Mouse (Mus musculus): ENCODE results near the gene Gm21988. TPM values are rescaled to one million over a fixed set of nuclear protein-coding genes. Genes with fewer than 3 reads are reported as not detected.

The Gm21988 gene
- polyA plus RNA-seq, 1 experiment from 2014 or later = 8.7 TPM

DNA sequence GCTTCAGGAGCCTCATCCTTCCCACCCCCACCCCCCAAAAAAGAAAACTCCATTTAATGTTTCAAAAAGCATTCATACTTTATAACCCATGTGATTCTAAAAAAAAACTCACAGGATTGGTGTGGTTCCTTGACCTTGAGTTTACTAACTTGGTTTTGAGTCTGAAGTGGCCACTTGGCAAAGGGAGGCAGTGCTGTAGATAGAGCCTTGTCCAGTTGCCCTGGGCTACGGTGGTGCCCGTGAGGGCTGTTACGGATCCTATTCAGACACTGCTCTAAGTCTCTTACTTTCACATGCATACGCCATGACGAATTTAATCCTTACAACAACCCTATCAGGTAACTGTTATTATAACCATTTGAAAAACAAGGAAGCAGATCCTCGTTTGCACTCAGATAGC is 27.7 kb downstream of the Gm21988 start:
- Histone ChIP-seq H3K9me3 (no peaks in the 10 kb centered on the region), H3K27me3 (ENCODE audit: insufficient read depth, poor library complexity, severe bottlenecking) (peaks cover 62% of the 10 kb centered on the region), H3K4me1 (peaks cover 22% of the 10 kb centered on the region), H3K27ac (no peak overlapping the region), H3K36me3 (0 out of 2 replicates have a peak, but pooled peaks cover 5% of the 10 kb centered on the region), H3K4me3 (no peak overlapping the region)
- 71% methylated on average over 6 of the region's 6 CpGs for WGBS
- DNase-seq (ENCODE audit: low spot score) = no peak

DNA sequence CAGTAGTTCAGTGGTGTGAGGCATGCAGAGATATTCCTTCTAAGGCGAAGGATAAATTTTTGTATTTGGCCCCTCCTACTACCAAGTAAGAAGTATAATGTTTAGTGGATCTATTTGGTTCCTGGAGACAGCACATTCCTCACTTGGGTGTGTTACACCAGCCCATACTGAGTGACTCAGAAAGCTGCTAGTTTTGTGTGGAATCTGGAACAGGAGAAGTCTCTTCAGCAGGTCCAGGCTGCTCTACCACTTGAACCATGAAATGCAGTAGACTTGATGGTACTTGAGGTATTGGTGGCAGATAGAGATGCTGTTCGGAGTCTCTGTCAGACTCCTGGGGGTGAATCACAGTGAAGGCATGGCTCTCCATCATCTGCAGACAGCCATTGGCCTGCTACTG is 28.9 kb downstream of the Gm21988 start:
- Histone ChIP-seq H3K27me3 (ENCODE audit: insufficient read depth, poor library complexity, severe bottlenecking) (peaks cover 57% of the 10 kb centered on the region), H3K4me3 (no peak overlapping the region), H3K4me1 (peaks cover 21% of the 10 kb centered on the region), H3K27ac (no peak overlapping the region), H3K9me3 (no peaks in the 10 kb centered on the region), H3K36me3 (no peaks in the 10 kb centered on the region)
- DNase-seq (ENCODE audit: low spot score) = no peak
- WGBS = 89% methylated on average over 2 of the region's 2 CpGs

GRCm38 (mm10) chr11:70208778-70209388 is 30.7 kb downstream of the Gm21988 start:
- no peak for DNase-seq (ENCODE audit: low spot score)
- Histone ChIP-seq H3K9me3 (no peaks in the 10 kb centered on the region), H3K36me3 (no peaks in the 10 kb centered on the region), H3K27ac (no peak overlapping the region), H3K4me3 (no peak overlapping the region), H3K27me3 (ENCODE audit: insufficient read depth, poor library complexity, severe bottlenecking) (peaks cover 53% of the 10 kb centered on the region), H3K4me1 (peaks cover 3% of the 10 kb centered on the region; the same call in 1 of the 2 replicates)
- WGBS = 65% methylated on average over 5 of the region's 5 CpGs

DNA sequence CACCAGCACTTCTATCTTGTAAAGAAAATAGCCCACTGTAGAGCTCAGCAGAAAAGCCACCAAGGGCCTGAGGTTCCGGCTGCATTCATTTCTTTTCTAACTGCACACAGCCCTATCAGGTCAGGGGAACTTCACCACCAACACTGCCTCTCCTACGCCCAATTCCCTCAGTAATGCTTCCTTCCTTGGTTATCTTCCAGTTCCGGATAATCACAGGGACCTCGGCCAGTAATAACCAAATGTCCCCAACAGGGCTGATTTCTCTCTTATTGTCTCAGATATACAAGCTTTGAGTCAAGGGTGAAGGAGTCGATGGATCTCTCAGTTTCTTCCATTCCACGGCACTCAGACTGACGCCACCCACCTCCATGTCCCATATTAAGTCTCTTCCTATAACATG is 32.3 kb downstream of the Gm21988 start:
- Histone ChIP-seq H3K4me1 (no peaks in the 10 kb centered on the region), H3K4me3 (no peak overlapping the region), H3K36me3 (no peaks in the 10 kb centered on the region), H3K9me3 (no peaks in the 10 kb centered on the region), H3K27ac (no peak overlapping the region), H3K27me3 (ENCODE audit: insufficient read depth, poor library complexity, severe bottlenecking) (peaks cover 47% of the 10 kb centered on the region)
- WGBS = 70% methylated on average over 7 of the region's 7 CpGs
- DNase-seq (ENCODE audit: low spot score) = no peak

GRCm38 (mm10) chr11:70206801-70207200 is 32.8 kb downstream of the Gm21988 start:
- WGBS = 75% methylated on average over 2 of the region's 2 CpGs

DNA sequence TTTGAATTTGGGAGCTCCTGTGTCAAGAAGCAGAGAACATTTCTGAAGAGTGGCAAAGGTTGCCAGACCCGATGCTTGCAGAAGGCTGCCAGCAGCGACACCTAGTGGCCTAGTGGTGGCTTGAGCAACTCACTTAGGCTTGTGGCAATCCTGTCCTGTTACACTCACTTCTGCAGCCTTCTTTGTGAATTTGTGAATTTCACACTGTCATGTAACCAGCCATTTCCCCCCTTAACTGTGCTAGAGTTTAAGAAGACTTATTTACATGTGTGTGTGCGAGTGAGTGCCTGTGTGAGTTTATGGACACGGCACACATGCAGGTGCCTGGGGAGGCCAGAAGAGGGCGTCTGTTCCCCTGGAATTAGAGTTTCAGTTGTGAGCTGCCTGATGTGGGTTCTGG is 37.9 kb downstream of the Gm21988 start:
- no peaks in the 10 kb centered on the region for H3K36me3 ChIP-seq
- no peak overlapping the region for H3K4me3 ChIP-seq
- H3K27me3 ChIP-seq (ENCODE audit: insufficient read depth, poor library complexity, severe bottlenecking) = peaks cover 35% of the 10 kb centered on the region; the same call in 1 of the 2 replicates
- H3K4me1 ChIP-seq = 0 out of 2 replicates have a peak, but pooled peaks cover 3% of the 10 kb centered on the region
- H3K27ac ChIP-seq = no peak overlapping the region
- H3K9me3 ChIP-seq = no peaks in the 10 kb centered on the region
- 41% methylated on average over 5 of the region's 5 CpGs for WGBS
- DNase-seq (ENCODE audit: low spot score) = peak; percentile 90

More at GRCm38 (mm10) chr11:70206801-70207200, 32.8 kb downstream of the Gm21988 start:
- H3K27ac ChIP-seq = no peak overlapping the region
- H3K36me3 ChIP-seq = no peaks in the 10 kb centered on the region
- peaks cover 43% of the 10 kb centered on the region; the same call in 1 of the 2 replicates for H3K27me3 ChIP-seq (ENCODE audit: insufficient read depth, poor library complexity, severe bottlenecking)
- no peak overlapping the region for H3K4me3 ChIP-seq
- no peaks in the 10 kb centered on the region for H3K4me1 ChIP-seq
- DNase-seq (ENCODE audit: low spot score) = no peak
- no peaks in the 10 kb centered on the region for H3K9me3 ChIP-seq

DNA sequence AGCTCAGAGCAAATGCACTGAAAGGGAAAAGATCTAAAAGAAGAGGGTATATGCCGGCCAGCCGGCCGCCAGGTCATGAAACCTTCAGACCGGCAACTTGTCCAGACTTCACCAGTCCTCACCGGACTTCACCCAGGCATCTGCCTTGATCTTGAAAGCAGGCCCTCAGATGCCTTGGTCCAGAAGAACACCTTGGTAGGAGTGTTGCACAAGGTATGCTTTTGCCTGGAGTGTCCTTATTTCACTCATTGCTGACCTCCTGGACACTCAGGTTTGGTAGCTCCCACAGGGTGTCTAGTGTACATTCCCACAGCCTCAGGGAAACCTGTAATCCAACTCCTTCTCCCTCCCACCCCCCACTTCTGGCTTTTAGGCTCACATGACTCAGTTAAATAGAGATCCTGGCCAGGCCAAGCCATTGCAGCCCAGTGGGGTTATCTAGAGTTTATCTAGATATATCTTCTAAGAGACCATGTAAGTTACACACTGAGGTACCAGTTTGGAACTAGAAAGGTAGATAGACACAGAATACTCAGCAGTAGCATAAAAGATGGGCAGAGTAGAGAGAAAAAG is 39.5 kb downstream of the Gm21988 start:
- H3K36me3 ChIP-seq = no peaks in the 10 kb centered on the region
- peaks cover 23% of the 10 kb centered on the region; the same call in 1 of the 2 replicates for H3K27me3 ChIP-seq (ENCODE audit: insufficient read depth, poor library complexity, severe bottlenecking)
- 0 out of 2 replicates have a peak, but pooled peaks cover 3% of the 10 kb centered on the region for H3K4me1 ChIP-seq
- H3K9me3 ChIP-seq = no peaks in the 10 kb centered on the region
- no peak for DNase-seq (ENCODE audit: low spot score)
- 86% methylated on average over 5 of the region's 5 CpGs for WGBS
- no peak overlapping the region for H3K27ac ChIP-seq
- H3K4me3 ChIP-seq = no peak overlapping the region

DNA sequence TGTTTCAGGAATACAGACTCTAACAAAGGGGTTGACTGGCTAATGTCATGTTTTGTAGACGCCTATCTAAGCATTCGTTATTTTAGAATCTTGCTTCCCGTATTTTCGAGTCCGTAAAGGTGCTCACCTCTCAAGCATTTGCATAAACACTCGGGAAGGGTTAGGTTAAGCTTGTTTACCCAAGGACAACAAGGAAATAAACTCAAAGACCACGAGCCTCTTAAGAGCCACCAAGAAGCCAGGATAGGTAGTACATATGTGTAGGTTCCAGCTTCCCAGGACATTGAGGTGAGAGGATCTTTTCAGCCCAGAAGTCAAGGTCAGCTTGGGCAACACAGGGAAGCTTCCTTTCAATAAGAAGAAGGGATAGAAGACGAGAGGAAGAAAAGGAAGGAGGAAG is 40.5 kb downstream of the Gm21988 start:
- H3K4me3 ChIP-seq = no peak overlapping the region
- H3K27ac ChIP-seq = no peak overlapping the region
- H3K27me3 ChIP-seq (ENCODE audit: insufficient read depth, poor library complexity, severe bottlenecking) = peaks cover 15% of the 10 kb centered on the region; the same call in 1 of the 2 replicates
- DNase-seq (ENCODE audit: low spot score) = no peak
- H3K9me3 ChIP-seq = no peaks in the 10 kb centered on the region
- 78% methylated on average over 8 of the region's 8 CpGs for WGBS
- no peaks in the 10 kb centered on the region for H3K36me3 ChIP-seq
- 0 out of 2 replicates have a peak, but pooled peaks cover 3% of the 10 kb centered on the region for H3K4me1 ChIP-seq

- Histone ChIP-seq H3K9me3 (no peaks in the 10 kb centered on the region), H3K27me3 (ENCODE audit: insufficient read depth, poor library complexity, severe bottlenecking) (peaks cover 13% of the 10 kb centered on the region; the same call in 1 of the 2 replicates), H3K36me3 (no peaks in the 10 kb centered on the region), H3K4me1 (0 out of 2 replicates have a peak, but pooled peaks cover 3% of the 10 kb centered on the region), H3K4me3 (no peak overlapping the region), H3K27ac (no peak overlapping the region)
- DNase-seq (ENCODE audit: low spot score) = no peak
- WGBS = 86% methylated on average over 3 of the region's 3 CpGs
These were observed 41.3 kb downstream of the Gm21988 start for GRCm38 (mm10) chr11:70198332-70198731.

GRCm38 (mm10) chr11:70193354-70194285 is 46.0 kb downstream of the Gm21988 start:
- Histone ChIP-seq H3K27me3 (ENCODE audit: insufficient read depth, poor library complexity, severe bottlenecking) (no peaks in the 10 kb centered on the region), H3K27ac (no peak overlapping the region), H3K4me1 (no peaks in the 10 kb centered on the region), H3K4me3 (no peak overlapping the region), H3K36me3 (no peaks in the 10 kb centered on the region), H3K9me3 (no peaks in the 10 kb centered on the region)
- DNase-seq (ENCODE audit: low spot score) = no peak
- 53% methylated on average over 11 of the region's 11 CpGs for WGBS

- Histone ChIP-seq H3K9me3 (no peaks in the 10 kb centered on the region), H3K4me3 (no peak overlapping the region), H3K27ac (no peak overlapping the region), H3K4me1 (no peaks in the 10 kb centered on the region), H3K27me3 (ENCODE audit: insufficient read depth, poor library complexity, severe bottlenecking) (no peaks in the 10 kb centered on the region), H3K36me3 (no peaks in the 10 kb centered on the region)
- 78% methylated on average over 4 of the region's 4 CpGs for WGBS
- no peak for DNase-seq (ENCODE audit: low spot score)
These were observed 47.5 kb downstream of the Gm21988 start for GRCm38 (mm10) chr11:70192157-70192556.

- Histone ChIP-seq H3K4me3 (no peak overlapping the region), H3K4me1 (no peaks in the 10 kb centered on the region), H3K27me3 (ENCODE audit: insufficient read depth, poor library complexity, severe bottlenecking) (no peaks in the 10 kb centered on the region), H3K9me3 (no peaks in the 10 kb centered on the region), H3K36me3 (no peaks in the 10 kb centered on the region), H3K27ac (no peak overlapping the region)
- 81% methylated on average over 6 of the region's 6 CpGs for WGBS
- DNase-seq (ENCODE audit: low spot score) = no peak
These were observed 48.4 kb downstream of the Gm21988 start for GRCm38 (mm10) chr11:70191188-70191587.

Measured in heart, embryonic 10.5 days (tissue).